Mouse (Mus musculus) heart, adult 2 months (tissue): ENCODE measurements at regions not wholly inside any gene's neighbourhood (a gene's known extent, or its start where the extent isn't known, plus 50 kb on each side); places are given as distances from the start of the nearest gene placed in this dataset.

Experiments
- DNase-seq, 2 experiments: peaks; one replicate each; pipeline ENCODE4 v3.0.0; 2021
- H3K27ac ChIP-seq: fragments of 200-600 bp; 2 replicates; pipeline ENCODE4 v1.8.1; 2022
- H3K27me3 ChIP-seq: fragments of 200-500 bp; 2 replicates; pipeline ENCODE4 v1.6.1; 2012; ENCODE audit warnings: mild to moderate bottlenecking, low read length, inconsistent platforms, mixed read lengths; ENCODE audit not compliant: control insufficient read depth, insufficient read depth
- H3K36me3 ChIP-seq: fragments of 200-500 bp; 2 replicates; pipeline ENCODE4 v1.6.1; 2012; ENCODE audit warnings: low read length, inconsistent platforms; ENCODE audit not compliant: control insufficient read depth, insufficient read depth
- H3K4me1 ChIP-seq: fragments of 200-500 bp; 2 replicates; pipeline ENCODE4 v1.6.1; 2011; ENCODE audit warnings: low read length; ENCODE audit not compliant: control insufficient read depth, insufficient read depth
- H3K4me3 ChIP-seq: fragments of 200-600 bp; 2 replicates; pipeline ENCODE4 v1.8.1; 2022
- H3K79me2 ChIP-seq: fragments of 200-500 bp; replicated peaks from 2 replicates; pipeline ENCODE4 v1.6.1; 2012; ENCODE audit warnings: mild to moderate bottlenecking, inconsistent platforms, low read length, moderate library complexity, mixed read lengths; ENCODE audit not compliant: control insufficient read depth, insufficient read depth
- H3K9ac ChIP-seq: fragments of 200-500 bp; 2 replicates; pipeline ENCODE4 v1.6.1; 2012; ENCODE audit warnings: low read depth, mild to moderate bottlenecking, control low read depth, inconsistent platforms, low read length, mixed read lengths
- CTCF ChIP-seq: fragments of 200-600 bp; IDR thresholded peaks from 2 replicates; pipeline ENCODE4 v1.8.1; 2022; ENCODE audit warnings: antibody characterized with exemption, mild to moderate bottlenecking, moderate library complexity
- EP300 ChIP-seq: fragments of 200-500 bp; IDR thresholded peaks from 2 replicates; pipeline ENCODE4 v1.6.1; 2011; ENCODE audit warnings: low read depth, low read length, control low read depth; ENCODE audit not compliant: insufficient read depth
- POLR2A ChIP-seq: fragments of 200-500 bp; IDR thresholded peaks from 2 replicates; pipeline ENCODE4 v1.6.1; 2011; ENCODE audit warnings: mild to moderate bottlenecking, low read depth, low read length, control low read depth; ENCODE audit not compliant: insufficient read depth
- WGBS: fragments of 180-500 bp; shearing (Covaris S2); methylation state at CpG from one replicate; pipeline ENCODE4 v1.1.7; 2018; 5-methylcytosine and 5-hydroxymethylcytosine counted together
- intact Hi-C: fragments of 180-260 bp; cut with DNase I; formaldehyde crosslinking; loops from one replicate; pipeline ENCODE4 v1.15.1; 2025

GRCm38 (mm10) chr9:31794911-31795310 lies 118.4 kb downstream of the Barx2 start:
- Histone ChIP-seq H3K4me1 (no peaks in the 10 kb centered on the region), H3K27me3 (no peaks in the 10 kb centered on the region), H3K27ac (no peak overlapping the region), H3K9ac (no peak overlapping the region), H3K36me3 (no peaks in the 10 kb centered on the region), H3K4me3 (no peak overlapping the region), H3K79me2 (no peaks in the 10 kb centered on the region)
- no peak for TF ChIP-seq POLR2A
- TF ChIP-seq CTCF, result no peak
- TF ChIP-seq EP300, result no peak
- WGBS, result 87% methylated on average over 2 of the region's 2 CpGs
- DNase-seq, result no peak
- intact Hi-C loops, result no loop called here

- no peaks in the 10 kb centered on the region for H3K27me3 ChIP-seq
- intact Hi-C loops, result no loop called here
- TF ChIP-seq CTCF, result no peak
- TF ChIP-seq POLR2A, result no peak
- TF ChIP-seq EP300, result no peak
- H3K9ac ChIP-seq, result no peak overlapping the region
- no peak overlapping the region for H3K4me3 ChIP-seq
- 35% methylated on average over 3 of the region's 3 CpGs for WGBS
- H3K27ac ChIP-seq, result no peak overlapping the region
- no peaks in the 10 kb centered on the region for H3K36me3 ChIP-seq
- DNase-seq, result no peak
- no peaks in the 10 kb centered on the region for H3K4me1 ChIP-seq
- H3K79me2 ChIP-seq, result no peaks in the 10 kb centered on the region
These were observed 137.3 kb downstream of the Barx2 start for GRCm38 (mm10) chr9:31775956-31776355.

DNA sequence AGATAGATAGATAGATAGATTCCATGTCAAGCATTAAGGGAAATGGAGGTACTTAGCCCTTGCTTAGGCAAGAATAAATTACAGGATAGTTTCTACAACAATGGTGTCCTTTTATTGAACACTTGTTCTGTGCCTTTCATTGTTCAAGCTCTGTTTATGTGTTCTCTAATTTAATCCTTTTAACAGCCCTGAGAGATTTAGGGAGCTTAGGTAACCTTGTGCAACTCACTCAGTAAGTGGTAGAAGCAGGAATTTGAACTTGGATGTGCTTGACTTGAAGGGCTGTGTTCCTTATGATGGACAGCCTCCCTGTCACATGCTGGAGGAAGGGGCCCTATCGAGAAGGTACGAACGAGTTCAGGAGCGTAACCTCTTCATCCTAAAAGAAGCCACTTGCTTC lies 147.9 kb downstream of the Barx2 start:
- Histone ChIP-seq H3K4me1 (no peaks in the 10 kb centered on the region), H3K9ac (no peak overlapping the region), H3K79me2 (no peaks in the 10 kb centered on the region), H3K27ac (no peak overlapping the region), H3K36me3 (no peaks in the 10 kb centered on the region), H3K27me3 (no peaks in the 10 kb centered on the region), H3K4me3 (no peak overlapping the region)
- TF ChIP-seq EP300, result no peak
- TF ChIP-seq POLR2A, result no peak
- no peak for TF ChIP-seq CTCF
- WGBS, result 86% methylated on average over 4 of the region's 4 CpGs
- intact Hi-C loops, result no loop called here
- DNase-seq, result no peak

DNA sequence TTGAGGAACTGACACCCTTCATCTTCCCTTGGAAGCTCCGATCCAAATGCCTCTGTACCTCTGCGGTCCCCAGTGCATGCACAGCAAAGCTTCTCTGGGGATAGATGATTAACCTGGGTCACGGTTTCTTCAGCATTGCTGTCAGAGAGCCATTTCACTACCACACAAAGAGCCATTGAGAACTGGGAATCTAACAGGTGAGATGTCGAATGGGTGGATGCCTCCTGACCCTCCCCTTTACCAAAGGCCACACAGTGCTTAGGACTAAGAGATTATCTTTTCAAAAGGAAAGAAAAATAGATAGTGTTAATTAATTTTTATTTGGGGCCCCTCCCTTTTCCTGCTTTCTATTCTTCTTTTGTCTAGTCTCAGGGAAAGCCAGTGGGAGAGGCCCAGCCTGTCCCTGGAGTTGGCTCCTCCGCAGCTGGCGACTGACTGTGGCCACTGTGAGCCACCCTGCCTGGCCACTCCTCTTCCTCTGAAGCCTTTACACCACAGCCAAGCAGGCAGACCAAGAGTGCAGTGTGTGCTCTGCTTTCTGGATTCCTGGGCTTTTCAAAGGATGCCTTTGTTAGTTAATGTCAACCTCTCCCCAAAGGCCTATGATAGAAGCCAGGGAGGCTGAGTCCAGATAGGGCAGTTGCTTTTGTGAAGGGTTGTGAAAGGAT lies 155.2 kb downstream of the Barx2 start:
- intact Hi-C loops, result no loop called here
- 64% methylated on average over 6 of the region's 6 CpGs for WGBS
- DNase-seq, result no peak
- H3K9ac ChIP-seq, result no peak overlapping the region
- H3K27me3 ChIP-seq, result no peaks in the 10 kb centered on the region
- no peak overlapping the region for H3K4me3 ChIP-seq
- no peaks in the 10 kb centered on the region for H3K79me2 ChIP-seq
- no peaks in the 10 kb centered on the region for H3K4me1 ChIP-seq
- TF ChIP-seq POLR2A (no peak), CTCF (no peak), EP300 (no peak)
- H3K27ac ChIP-seq, result no peak overlapping the region
- no peaks in the 10 kb centered on the region for H3K36me3 ChIP-seq

GRCm38 (mm10) chr9:31730443-31730842 lies 182.8 kb downstream of the Barx2 start:
- no peak overlapping the region for H3K27ac ChIP-seq
- DNase-seq, result no peak
- H3K27me3 ChIP-seq, result no peaks in the 10 kb centered on the region
- TF ChIP-seq CTCF, result no peak
- no peak for TF ChIP-seq POLR2A
- TF ChIP-seq EP300, result no peak
- intact Hi-C loops, result no loop called here
- no peaks in the 10 kb centered on the region for H3K4me1 ChIP-seq
- H3K9ac ChIP-seq, result no peak overlapping the region
- no peaks in the 10 kb centered on the region for H3K79me2 ChIP-seq
- H3K4me3 ChIP-seq, result no peak overlapping the region
- no peaks in the 10 kb centered on the region for H3K36me3 ChIP-seq

DNA sequence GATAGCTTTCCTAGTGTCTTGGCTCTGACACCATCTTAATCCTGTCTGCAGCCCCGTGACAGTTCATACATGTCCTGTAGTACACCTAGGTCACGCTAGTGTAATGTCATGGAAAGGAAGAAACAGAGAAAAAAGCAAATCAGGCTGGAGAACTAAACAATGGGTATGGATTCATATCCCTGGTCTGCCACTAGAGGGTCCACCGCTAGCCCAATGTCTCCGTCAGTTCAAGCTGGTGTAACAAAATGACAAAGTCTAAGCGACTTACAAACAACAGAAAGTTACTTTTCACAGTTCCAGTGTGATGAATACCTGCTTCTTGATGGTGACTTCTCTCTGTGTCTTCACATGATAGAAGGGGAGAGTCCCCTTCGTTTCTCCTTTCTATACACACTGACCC lies 194.0 kb downstream of the Barx2 start:
- Histone ChIP-seq H3K27ac (no peak overlapping the region), H3K4me3 (no peak overlapping the region), H3K9ac (no peak overlapping the region), H3K27me3 (no peaks in the 10 kb centered on the region), H3K79me2 (no peaks in the 10 kb centered on the region), H3K36me3 (no peaks in the 10 kb centered on the region), H3K4me1 (no peaks in the 10 kb centered on the region)
- no peak for DNase-seq
- peak; percentile 20 for TF ChIP-seq CTCF
- TF ChIP-seq EP300, result no peak
- WGBS, result 64% methylated on average over 6 of the region's 6 CpGs
- intact Hi-C loops, result no loop called here

DNA sequence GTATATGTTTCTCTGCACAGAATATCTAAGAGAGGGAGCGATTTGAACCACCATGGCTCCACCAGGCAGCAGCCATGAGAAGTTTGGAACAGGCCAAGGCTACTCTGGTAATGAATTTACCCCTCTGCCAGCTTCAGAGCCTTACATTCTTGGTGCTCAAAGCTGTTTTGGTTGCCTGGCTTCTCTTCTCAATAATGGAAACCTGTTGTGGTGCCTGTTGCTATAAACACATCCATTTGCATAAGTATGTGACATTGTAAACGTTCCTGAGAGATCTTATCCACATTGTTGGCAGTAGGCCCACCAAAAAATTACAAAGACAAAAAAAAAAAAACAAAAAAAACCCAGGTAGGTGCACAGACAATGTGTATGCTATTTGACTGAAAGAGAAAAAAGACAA lies 203.2 kb downstream of the Barx2 start:
- Histone ChIP-seq H3K27me3 (no peaks in the 10 kb centered on the region), H3K9ac (no peak overlapping the region), H3K27ac (no peak overlapping the region), H3K79me2 (no peaks in the 10 kb centered on the region), H3K36me3 (no peaks in the 10 kb centered on the region), H3K4me1 (no peaks in the 10 kb centered on the region), H3K4me3 (no peak overlapping the region)
- WGBS, result 48% methylated on average over 2 of the region's 2 CpGs
- DNase-seq, result no peak
- TF ChIP-seq POLR2A (no peak), CTCF (no peak), EP300 (no peak)
- intact Hi-C loops, result no loop called here
